Mouse (Mus musculus) lung, postnatal 0 days (tissue): Measurements from ENCODE around the gene Fgd2.

Source experiments
- CTCF ChIP-seq: IDR thresholded peaks from 2 replicates; pipeline ENCODE4 v1.5.1; 2016; ENCODE audit warnings: antibody characterized with exemption, mild to moderate bottlenecking
- EP300 ChIP-seq: IDR thresholded peaks from 2 replicates; pipeline ENCODE4 v1.6.1; 2016; ENCODE audit warnings: antibody characterized with exemption, mild to moderate bottlenecking, control low read depth

DNA sequence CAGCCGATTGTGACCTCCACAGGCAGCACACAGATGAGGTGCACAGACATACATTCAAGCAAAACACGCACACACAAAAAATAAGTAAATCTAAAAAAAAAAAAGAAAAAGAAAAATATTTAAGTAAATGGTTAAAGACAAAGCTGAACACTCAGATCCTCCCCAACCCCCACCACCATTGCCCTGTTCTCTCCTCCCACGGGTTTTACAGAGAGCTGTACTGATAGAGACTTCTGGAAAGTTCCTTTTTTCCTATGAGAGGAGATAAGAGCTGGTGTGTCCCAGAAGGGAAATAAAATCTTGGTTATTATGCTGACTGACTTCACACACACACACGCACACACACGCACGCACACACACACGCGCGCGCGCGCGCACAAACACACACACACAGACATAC, 47.6 kb downstream of the Fgd2 start:
- TF ChIP-seq CTCF, result no peak
- no peak for TF ChIP-seq EP300
